Mouse (Mus musculus) bone marrow macrophage, adult 2 months (primary cell): Measurements from ENCODE around the gene Nostrin.

Experiments used
- CTCF ChIP-seq: IDR thresholded peaks from 2 replicates; pipeline ENCODE4 v1.5.1; 2012; ENCODE audit warnings: low read depth, mild to moderate bottlenecking, low read length, moderate library complexity
- POLR2A ChIP-seq: IDR thresholded peaks from 2 replicates; pipeline ENCODE4 v1.6.1; 2012; ENCODE audit warnings: mild to moderate bottlenecking, low read depth, low read length, borderline replicate concordance

DNA sequence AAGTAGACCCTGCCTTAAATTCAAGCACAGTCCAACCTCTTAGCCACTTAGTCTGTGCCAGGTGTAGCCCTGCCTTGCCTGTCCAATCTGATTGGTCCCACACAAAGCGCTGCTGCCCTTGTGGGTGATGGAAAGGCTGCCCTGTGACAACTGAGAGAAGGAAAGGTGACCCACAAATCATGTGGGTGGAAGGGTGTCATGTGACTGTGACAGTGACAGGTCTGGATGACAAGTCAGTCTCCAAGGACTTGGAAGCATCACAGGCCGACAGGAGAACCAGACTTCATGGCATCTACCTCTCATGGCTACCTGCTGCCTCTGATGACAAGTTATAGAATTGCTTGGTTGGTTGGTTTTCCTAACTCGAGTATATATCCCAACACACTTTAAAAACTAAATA lies 32.1 kb upstream of the Nostrin start:
- TF ChIP-seq CTCF: no peak
- TF ChIP-seq POLR2A: no peak
